In the genomic region with DNA sequence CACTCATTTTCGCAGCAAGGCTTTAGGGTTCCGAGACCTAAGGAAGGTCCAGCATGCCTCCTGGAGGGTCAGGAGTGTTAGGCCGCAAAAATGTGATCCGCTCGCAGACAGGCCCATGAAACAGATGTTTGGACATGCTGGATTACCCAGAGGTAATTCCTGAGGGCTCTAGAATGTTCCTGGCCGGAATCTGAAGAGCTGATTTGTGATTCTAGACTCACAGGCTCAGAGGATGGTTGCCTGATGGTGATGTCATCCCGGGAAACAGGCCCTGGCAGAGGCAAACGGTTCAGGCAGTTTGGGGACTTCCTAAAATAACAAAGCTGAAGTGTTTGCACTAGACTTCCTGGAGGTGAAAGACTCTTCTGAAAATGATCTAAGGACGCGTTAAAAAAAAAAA, we compare ENCODE assay signal across 8 mouse cellular contexts. TPM values are rescaled to one million over a fixed set of nuclear protein-coding genes. Genes with fewer than 3 reads are reported as not detected.
DNase-seq lines count a peak whose midpoint lies in the region; ATAC-seq and TF ChIP-seq lines count a peak whose summit lies in the region.

No protein-coding gene starts in this region.

- H3K4me1 ChIP-seq in liver, adult 2 months (ENCODE audit: control insufficient read depth, insufficient read depth, low read length) = peaks cover 26% of the 10 kb centered on the region
- H3K4me1 ChIP-seq in embryonic facial prominence, embryonic 13.5 days = peaks cover 54% of the 10 kb centered on the region
- H3K4me1 ChIP-seq in heart, embryonic 12.5 days (replicated peaks) = peaks cover 87% of the 10 kb centered on the region
- H3K4me1 ChIP-seq in kidney, embryonic 15.5 days = peaks cover 49% of the 10 kb centered on the region
- H3K4me1 ChIP-seq in midbrain, embryonic 13.5 days (replicated peaks) = peaks cover 56% of the 10 kb centered on the region

- no peak for ATAC-seq in embryonic facial prominence, embryonic 13.5 days (ENCODE audit: insufficient number of reproducible peaks, insufficient read depth, low FRiP score, low TSS enrichment, low read depth)
- no peak for ATAC-seq in heart, embryonic 12.5 days (ENCODE audit: insufficient number of reproducible peaks, low FRiP score)
- no peak for ATAC-seq in kidney, embryonic 15.5 days (replicated peaks; ENCODE audit: low FRiP score)
- no peak for ATAC-seq in midbrain, embryonic 13.5 days
- ATAC-seq in activated CD4-positive, CD25-positive, alpha-beta regulatory T cell, adult 4 months = no peak

- peak overlapping the region; percentile 75 for H3K27ac ChIP-seq in liver, adult 2 months (replicated peaks; ENCODE audit: insufficient read depth, low read depth, low read length)
- peak overlapping the region; percentile 58 for H3K27ac ChIP-seq in embryonic facial prominence, embryonic 13.5 days
- H3K27ac ChIP-seq in heart, embryonic 12.5 days (ENCODE audit: poor library complexity, severe bottlenecking) = peak overlapping the region; percentile 86
- H3K27ac ChIP-seq in kidney, embryonic 15.5 days = peak overlapping the region; percentile 76
- H3K27ac ChIP-seq in midbrain, embryonic 13.5 days = peak overlapping the region; percentile 64

- no peak for TF ChIP-seq CTCF in liver, adult 2 months (IDR thresholded peaks at IDR 0.05; ENCODE audit: low read depth, low read length)

- DNase-seq in liver, adult 2 months (ENCODE audit: extremely low read depth, low read depth, low spot score) = peak; percentile 48
- DNase-seq in liver = no peak
- no peak for DNase-seq in adipocyte (ENCODE audit: low spot score)

- no peak overlapping the region for H3K4me3 ChIP-seq in liver, adult 2 months (ENCODE audit: insufficient read depth, low read depth, low read length)
- H3K4me3 ChIP-seq in embryonic facial prominence, embryonic 13.5 days = no peak overlapping the region
- H3K4me3 ChIP-seq in heart, embryonic 12.5 days = no peak overlapping the region
- no peak overlapping the region for H3K4me3 ChIP-seq in kidney, embryonic 15.5 days (replicated peaks)
- H3K4me3 ChIP-seq in midbrain, embryonic 13.5 days (replicated peaks) = no peak overlapping the region

- H3K9me3 ChIP-seq in embryonic facial prominence, embryonic 13.5 days = no peaks in the 10 kb centered on the region
- H3K9me3 ChIP-seq in heart, embryonic 12.5 days (replicated peaks) = no peaks in the 10 kb centered on the region
- H3K9me3 ChIP-seq in kidney, embryonic 15.5 days (replicated peaks) = no peaks in the 10 kb centered on the region
- H3K9me3 ChIP-seq in midbrain, embryonic 13.5 days = no peaks in the 10 kb centered on the region

- H3K4me2 ChIP-seq in embryonic facial prominence, embryonic 13.5 days = no peak overlapping the region
- H3K4me2 ChIP-seq in heart, embryonic 12.5 days = no peak overlapping the region
- H3K4me2 ChIP-seq in kidney, embryonic 15.5 days = no peak overlapping the region
- H3K4me2 ChIP-seq in midbrain, embryonic 13.5 days (replicated peaks) = no peak overlapping the region

- H3K27me3 ChIP-seq in liver, adult 2 months (ENCODE audit: control insufficient read depth, insufficient read depth, low read length) = no peaks in the 10 kb centered on the region
- no peaks in the 10 kb centered on the region for H3K27me3 ChIP-seq in embryonic facial prominence, embryonic 13.5 days
- no peaks in the 10 kb centered on the region for H3K27me3 ChIP-seq in heart, embryonic 12.5 days (replicated peaks)
- no peaks in the 10 kb centered on the region for H3K27me3 ChIP-seq in kidney, embryonic 15.5 days
- no peaks in the 10 kb centered on the region for H3K27me3 ChIP-seq in midbrain, embryonic 13.5 days

- no peak for TF ChIP-seq POLR2A in liver, adult 2 months (IDR thresholded peaks at IDR 0.05; ENCODE audit: extremely low read depth, insufficient read depth, low read length)

- WGBS in liver, adult 2 months = 49% methylated on average over 10 of the region's 10 CpGs
- WGBS in embryonic facial prominence, embryonic 13.5 days = 22% methylated on average over 10 of the region's 10 CpGs
- WGBS in heart, embryonic 12.5 days = 34% methylated on average over 10 of the region's 10 CpGs
- WGBS in kidney, embryonic 15.5 days = 34% methylated on average over 10 of the region's 10 CpGs
- 30% methylated on average over 10 of the region's 10 CpGs for WGBS in midbrain, embryonic 13.5 days

- peaks cover 28% of the 10 kb centered on the region for H3K79me2 ChIP-seq in liver, adult 2 months (ENCODE audit: control insufficient read depth, insufficient read depth, low read length)

- no peaks in the 10 kb centered on the region for H3K36me3 ChIP-seq in liver, adult 2 months (ENCODE audit: control insufficient read depth, insufficient read depth, low read length)
- no peaks in the 10 kb centered on the region; the same call in 1 of the 2 replicates for H3K36me3 ChIP-seq in embryonic facial prominence, embryonic 13.5 days
- H3K36me3 ChIP-seq in heart, embryonic 12.5 days = no peaks in the 10 kb centered on the region
- H3K36me3 ChIP-seq in kidney, embryonic 15.5 days = no peaks in the 10 kb centered on the region
- no peaks in the 10 kb centered on the region for H3K36me3 ChIP-seq in midbrain, embryonic 13.5 days

- H3K9ac ChIP-seq in liver, adult 2 months (ENCODE audit: low read depth, low read length) = no peak overlapping the region
- H3K9ac ChIP-seq in embryonic facial prominence, embryonic 13.5 days = 0 out of 2 replicates have a peak overlapping the region, but pooled peaks have one; percentile 36
- no peak overlapping the region for H3K9ac ChIP-seq in heart, embryonic 12.5 days
- no peak overlapping the region for H3K9ac ChIP-seq in kidney, embryonic 15.5 days
- no peak overlapping the region; the same call in 1 of the 2 replicates for H3K9ac ChIP-seq in midbrain, embryonic 13.5 days (replicated peaks)

RNA-seq across cellular contexts. Expression of gene Trak1, which starts 50.7 kb away (rescaled TPM):
- 50.3 and 56.6 TPM in 2 replicates for total RNA-seq in liver, adult 2 months (2014; rRNA removed)
- polyA plus RNA-seq in liver, adult 2 months (2012; rRNA removed) = 58.8 and 61.2 TPM in 2 replicates
- 17.7 and 17.8 TPM in 2 replicates for polyA plus RNA-seq in embryonic facial prominence, embryonic 13.5 days (2015; fragmentation: Nextera tagmentation; extraction: Ambion mirVana)
- polyA plus RNA-seq in heart, embryonic 12.5 days (2016; fragmentation: Nextera tagmentation; extraction: Ambion mirVana) = 37.3 and 42.0 TPM in 2 replicates
- 15.1 and 18.7 TPM in 2 replicates for polyA plus RNA-seq in kidney, embryonic 15.5 days (2015; fragmentation: Nextera tagmentation; extraction: Ambion mirVana)
- 41.1 and 44.8 TPM in 2 replicates for polyA plus RNA-seq in midbrain, embryonic 13.5 days (2015; fragmentation: Nextera tagmentation; extraction: Ambion mirVana)
- 10 to 100 TPM in 1 of 2 experiments, 1 to 10 TPM in 1; 9.4 to 11.2 TPM for polyA plus RNA-seq in activated CD4-positive, CD25-positive, alpha-beta regulatory T cell, adult 4 months (2017; shearing (Covaris generic))
